Mouse (Mus musculus) MN1 (cell line): ENCODE results near the gene Plb1.

ENCODE experiments used
- DNase-seq: peaks from one replicate; pipeline ENCODE4 v3.0.0-alpha.2; 2016; ENCODE audit warnings: low spot score

Plb1 gene

GRCm38 (mm10) chr5:32392281-32392680, 159.8 kb downstream of the Plb1 start:
- no peak for DNase-seq

GRCm38 (mm10) chr5:32394586-32394985, 162.1 kb downstream of the Plb1 start:
- no peak for DNase-seq

GRCm38 (mm10) chr5:32395101-32395892, 162.8 kb downstream of the Plb1 start:
- DNase-seq: no peak

GRCm38 (mm10) chr5:32397719-32398118, 165.2 kb downstream of the Plb1 start:
- no peak for DNase-seq

GRCm38 (mm10) chr5:32400926-32401325, 168.4 kb downstream of the Plb1 start:
- no peak for DNase-seq

GRCm38 (mm10) chr5:32403082-32403953, 170.8 kb downstream of the Plb1 start:
- DNase-seq: no peak

GRCm38 (mm10) chr5:32405199-32405855, 172.8 kb downstream of the Plb1 start:
- no peak for DNase-seq

GRCm38 (mm10) chr5:32408771-32409170, 176.3 kb downstream of the Plb1 start:
- DNase-seq: no peak

- DNase-seq: no peak
Measured at GRCm38 (mm10) chr5:32409747-32410146, 177.2 kb downstream of the Plb1 start.

GRCm38 (mm10) chr5:32410954-32411688, 178.6 kb downstream of the Plb1 start:
- no peak for DNase-seq

- peak; percentile 38 for DNase-seq
Measured at GRCm38 (mm10) chr5:32412186-32412950, 179.9 kb downstream of the Plb1 start.

GRCm38 (mm10) chr5:32413083-32413482, 180.6 kb downstream of the Plb1 start:
- no peak for DNase-seq

GRCm38 (mm10) chr5:32413569-32413968, 181.1 kb downstream of the Plb1 start:
- DNase-seq: no peak

GRCm38 (mm10) chr5:32414461-32414985, 182.0 kb downstream of the Plb1 start:
- no peak for DNase-seq

GRCm38 (mm10) chr5:32415554-32415953, 183.0 kb downstream of the Plb1 start:
- no peak for DNase-seq
